In the genomic region with DNA sequence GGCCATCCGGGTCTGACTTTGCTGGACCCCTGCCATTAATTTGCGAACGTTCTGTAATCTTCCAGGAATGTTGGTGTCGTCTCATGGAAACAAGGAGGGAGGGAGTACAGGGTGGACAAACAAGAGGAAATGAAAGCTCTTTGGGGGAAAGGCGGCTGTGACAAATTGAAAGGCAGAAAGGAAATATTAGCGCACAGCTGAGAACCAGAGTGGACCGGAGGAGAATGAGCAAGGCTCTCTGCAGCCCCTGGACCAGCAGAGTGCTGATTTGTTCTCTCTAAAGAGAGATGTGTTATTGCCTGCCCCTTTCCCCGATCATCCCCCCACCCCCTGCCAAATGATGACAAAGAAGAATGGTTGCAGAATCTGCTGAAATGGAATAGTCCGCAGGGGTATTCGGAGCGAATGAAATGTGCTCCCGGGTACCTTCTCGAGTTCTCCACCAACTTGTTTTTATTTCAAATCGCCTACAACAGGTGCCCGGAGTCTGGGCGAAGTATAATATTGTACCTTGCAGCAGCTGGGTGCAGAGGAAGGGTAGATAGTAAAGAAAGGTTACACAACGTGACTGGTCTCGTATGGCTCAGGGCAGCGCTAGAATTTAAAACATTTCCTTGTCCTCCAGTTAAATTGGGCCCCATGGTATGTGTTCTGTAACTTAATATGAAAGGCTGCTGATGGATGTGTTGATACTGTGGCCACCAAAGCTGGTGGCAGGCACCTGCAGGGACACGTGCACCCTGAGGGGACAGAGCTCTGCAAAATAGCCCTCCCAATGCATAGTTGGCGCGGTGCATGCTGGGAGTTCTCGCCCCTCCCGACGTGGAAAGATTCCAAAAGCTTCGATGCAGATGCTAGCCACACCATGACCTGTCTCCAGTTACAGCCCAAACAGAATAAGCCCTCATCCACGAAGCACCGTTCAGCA, we compare ENCODE assay signal across 10 mouse cellular contexts.
A peak's percentile ranks its signal among the peaks of the same experiment; 100 is the strongest.
DNase-seq lines count a peak whose midpoint lies in the region; ATAC-seq lines count a peak whose summit lies in the region.
"Had no signal": no experiment of that assay in that cellular context is flagged by ENCODE, and none has a peak within 500 bp of the region (broad histone marks: within the 10 kb centered on the region; RNA-seq: fewer than 3 reads in every experiment).

No protein-coding gene starts in this region.

- no peak overlapping the region for H3K27ac ChIP-seq in hindbrain, embryonic 12.5 days
- H3K27ac ChIP-seq in hindbrain, embryonic 11.5 days (ENCODE audit: low read depth, low read length): no peak overlapping the region
- H3K27ac ChIP-seq in embryonic facial prominence, embryonic 15.5 days (replicated peaks): no peak overlapping the region
- no peak overlapping the region for H3K27ac ChIP-seq in kidney, embryonic 16.5 days (ENCODE audit: low read length)

- H3K4me3 ChIP-seq in hindbrain, embryonic 12.5 days: no peak overlapping the region
- H3K4me3 ChIP-seq in hindbrain, embryonic 11.5 days (ENCODE audit: low read depth, low read length): no peak overlapping the region
- 0 out of 2 replicates have a peak overlapping the region, but pooled peaks have one; percentile 7 for H3K4me3 ChIP-seq in embryonic facial prominence, embryonic 15.5 days (replicated peaks)
- H3K4me3 ChIP-seq in kidney, embryonic 16.5 days (ENCODE audit: low read length): no peak overlapping the region

- no peak for ATAC-seq in hindbrain, embryonic 12.5 days (ENCODE audit: low FRiP score)
- no peak for ATAC-seq in hindbrain, embryonic 11.5 days (ENCODE audit: low FRiP score)
- ATAC-seq in embryonic facial prominence, embryonic 15.5 days (ENCODE audit: insufficient number of reproducible peaks, low FRiP score, low TSS enrichment, low read depth): peak; percentile 63; the same call in 1 of the 2 replicates
- ATAC-seq in kidney, embryonic 16.5 days (ENCODE audit: low FRiP score, low TSS enrichment): peak; percentile 71

- 61% methylated on average over 28 of the region's 28 CpGs for WGBS in hindbrain, embryonic 12.5 days
- WGBS in hindbrain, embryonic 11.5 days: 72% methylated on average over 28 of the region's 28 CpGs
- 37% methylated on average over 28 of the region's 28 CpGs for WGBS in embryonic facial prominence, embryonic 15.5 days
- WGBS in kidney, embryonic 16.5 days: 37% methylated on average over 28 of the region's 28 CpGs

- H3K9me3 ChIP-seq in hindbrain, embryonic 12.5 days (replicated peaks): 0 out of 2 replicates have a peak, but pooled peaks cover 5% of the 10 kb centered on the region
- H3K9me3 ChIP-seq in hindbrain, embryonic 11.5 days (ENCODE audit: control insufficient read depth, low read length): no peaks in the 10 kb centered on the region
- H3K9me3 ChIP-seq in embryonic facial prominence, embryonic 15.5 days (replicated peaks): no peaks in the 10 kb centered on the region
- no peaks in the 10 kb centered on the region for H3K9me3 ChIP-seq in kidney, embryonic 16.5 days (ENCODE audit: low read length)

- no peak for DNase-seq in hindbrain, embryonic 11.5 days (ENCODE audit: low spot score)
- peak; percentile 7 for DNase-seq in lung, postnatal 14 days
- no peak for DNase-seq in layer of hippocampus, postnatal 25 days (ENCODE audit: extremely low spot score in 1 of 2, low spot score in 1 of 2)
- no peak for DNase-seq in cerebellum, adult 9-10 months
- DNase-seq in cerebellum, adult 18-20 months: no peak
- DNase-seq: midbrain, embryonic 14.5 days had no signal

- 0 out of 2 replicates have a peak overlapping the region, but pooled peaks have one; percentile 15 for H3K4me2 ChIP-seq in hindbrain, embryonic 12.5 days (replicated peaks)
- H3K4me2 ChIP-seq in hindbrain, embryonic 11.5 days (replicated peaks; ENCODE audit: low read depth, low read length): no peak overlapping the region
- H3K4me2 ChIP-seq in embryonic facial prominence, embryonic 15.5 days (replicated peaks): peak overlapping the region; percentile 36
- H3K4me2 ChIP-seq in kidney, embryonic 16.5 days (replicated peaks; ENCODE audit: low read depth, low read length): peak overlapping the region; percentile 31; the same call in 1 of the 2 replicates
- H3K4me2 ChIP-seq: liver, embryonic 11.5 days had no signal

- no peaks in the 10 kb centered on the region for H3K36me3 ChIP-seq in hindbrain, embryonic 12.5 days
- H3K36me3 ChIP-seq in hindbrain, embryonic 11.5 days (ENCODE audit: control insufficient read depth, insufficient read depth, low read length): no peaks in the 10 kb centered on the region
- no peaks in the 10 kb centered on the region for H3K36me3 ChIP-seq in embryonic facial prominence, embryonic 15.5 days
- H3K36me3 ChIP-seq in kidney, embryonic 16.5 days (ENCODE audit: insufficient read depth, low read length): no peaks in the 10 kb centered on the region

- H3K27me3 ChIP-seq in hindbrain, embryonic 12.5 days: 0 out of 2 replicates have a peak, but pooled peaks cover 2% of the 10 kb centered on the region
- no peaks in the 10 kb centered on the region for H3K27me3 ChIP-seq in hindbrain, embryonic 11.5 days (ENCODE audit: control insufficient read depth, insufficient read depth, low read length)
- H3K27me3 ChIP-seq in embryonic facial prominence, embryonic 15.5 days: no peaks in the 10 kb centered on the region
- H3K27me3 ChIP-seq in kidney, embryonic 16.5 days (ENCODE audit: insufficient read depth, low read length): no peaks in the 10 kb centered on the region

- H3K4me1 ChIP-seq in hindbrain, embryonic 12.5 days: peaks cover 7% of the 10 kb centered on the region
- H3K4me1 ChIP-seq in hindbrain, embryonic 11.5 days (replicated peaks; ENCODE audit: control insufficient read depth, insufficient read depth, low read length): no peaks in the 10 kb centered on the region
- 0 out of 2 replicates have a peak, but pooled peaks cover 5% of the 10 kb centered on the region for H3K4me1 ChIP-seq in embryonic facial prominence, embryonic 15.5 days
- peaks cover 11% of the 10 kb centered on the region; the same call in 1 of the 2 replicates for H3K4me1 ChIP-seq in kidney, embryonic 16.5 days (ENCODE audit: insufficient read depth, low read length)

- no peak overlapping the region for H3K9ac ChIP-seq in hindbrain, embryonic 12.5 days
- no peak overlapping the region for H3K9ac ChIP-seq in hindbrain, embryonic 11.5 days (ENCODE audit: low read depth, low read length)
- no peak overlapping the region for H3K9ac ChIP-seq in embryonic facial prominence, embryonic 15.5 days
- H3K9ac ChIP-seq in kidney, embryonic 16.5 days (replicated peaks; ENCODE audit: low read length): no peak overlapping the region

Comparison
In these comparisons a context has a peak if more than half of its experiments do, and no peak if none do; other contexts are left out.
1. ATAC-seq: peak in embryonic facial prominence, embryonic 15.5 days (single experiment) and kidney, embryonic 16.5 days (single experiment); none in hindbrain, embryonic 12.5 days (single experiment) and hindbrain, embryonic 11.5 days (single experiment).